Mouse (Mus musculus) kidney, postnatal 14 days (tissue): ENCODE measurements around the gene Mdm1.
"Not testable (repeated sequence)": the region's sequence is repeated elsewhere in the genome, so short reads cannot be mapped to it uniquely, and the experiment has no call there.

Experiments used
- DNase-seq: peaks from one replicate; pipeline ENCODE4 v3.0.0; 2022; ENCODE audit warnings: mixed read lengths

Gene Mdm1

GRCm38 (mm10) chr10:118125236-118125635, 16.4 kb upstream of the Mdm1 start:
- DNase-seq = no peak

- no peak for DNase-seq
These were observed 15.7 kb upstream of the Mdm1 start for GRCm38 (mm10) chr10:118125776-118126445.

GRCm38 (mm10) chr10:118129001-118129682, 12.5 kb upstream of the Mdm1 start:
- peak; percentile 38 for DNase-seq

- DNase-seq = no peak
These were observed 11.6 kb upstream of the Mdm1 start for GRCm38 (mm10) chr10:118130016-118130415.

GRCm38 (mm10) chr10:118132993-118133392, 8.6 kb upstream of the Mdm1 start:
- no peak for DNase-seq

- DNase-seq = no peak
These were observed 3.1 kb upstream of the Mdm1 start for GRCm38 (mm10) chr10:118138508-118138907.

GRCm38 (mm10) chr10:118139837-118140570, 1.6 kb upstream of the Mdm1 start:
- no peak for DNase-seq

- DNase-seq = no peak
These were observed 532 bp downstream of the Mdm1 start for GRCm38 (mm10) chr10:118141884-118142801.

- no peak for DNase-seq
These were observed 7.8 kb downstream of the Mdm1 start for GRCm38 (mm10) chr10:118149381-118149780.

- DNase-seq = no peak
These were observed 9.3 kb downstream of the Mdm1 start for GRCm38 (mm10) chr10:118150866-118151265.

- DNase-seq = peak; percentile 30
These were observed 14.3 kb downstream of the Mdm1 start for GRCm38 (mm10) chr10:118155932-118156331.

GRCm38 (mm10) chr10:118161131-118161530, 19.5 kb downstream of the Mdm1 start:
- no peak for DNase-seq

GRCm38 (mm10) chr10:118169212-118169611, 27.6 kb downstream of the Mdm1 start:
- DNase-seq = no peak

GRCm38 (mm10) chr10:118172416-118172815, 30.8 kb downstream of the Mdm1 start:
- DNase-seq = no peak

GRCm38 (mm10) chr10:118172876-118173275, 31.3 kb downstream of the Mdm1 start:
- no peak for DNase-seq

- DNase-seq = not testable (repeated sequence)
These were observed 33.9 kb downstream of the Mdm1 start for GRCm38 (mm10) chr10:118175542-118175941.

- DNase-seq = no peak
These were observed 37.1 kb downstream of the Mdm1 start for GRCm38 (mm10) chr10:118178735-118179151.

GRCm38 (mm10) chr10:118179265-118179664, 37.7 kb downstream of the Mdm1 start:
- DNase-seq = no peak

- not testable (repeated sequence) for DNase-seq
These were observed 53.5 kb downstream of the Mdm1 start for GRCm38 (mm10) chr10:118195150-118195549.

GRCm38 (mm10) chr10:118204642-118205041, 63.0 kb downstream of the Mdm1 start, which contains the start of gene Il22:
Gene Il22, plus strand, starts transcription at chr10:118204942.
- no peak for DNase-seq

GRCm38 (mm10) chr10:118215719-118216393, 74.2 kb downstream of the Mdm1 start:
- DNase-seq = not testable (repeated sequence)
